Mouse (Mus musculus) embryo, embryonic 9.5 days (tissue): ENCODE measurements around the gene Rbm43.
A peak's percentile ranks its signal among the peaks of the same experiment; 100 is the strongest.
"Not testable (repeated sequence)": the region's sequence is repeated elsewhere in the genome, so short reads cannot be mapped to it uniquely, and the experiment has no call there.

Source experiments
- DNase-seq: peaks from one replicate; pipeline ENCODE4 v3.0.0-alpha.2; 2017; ENCODE audit errors: extremely low spot score

Gene Rbm43

DNA sequence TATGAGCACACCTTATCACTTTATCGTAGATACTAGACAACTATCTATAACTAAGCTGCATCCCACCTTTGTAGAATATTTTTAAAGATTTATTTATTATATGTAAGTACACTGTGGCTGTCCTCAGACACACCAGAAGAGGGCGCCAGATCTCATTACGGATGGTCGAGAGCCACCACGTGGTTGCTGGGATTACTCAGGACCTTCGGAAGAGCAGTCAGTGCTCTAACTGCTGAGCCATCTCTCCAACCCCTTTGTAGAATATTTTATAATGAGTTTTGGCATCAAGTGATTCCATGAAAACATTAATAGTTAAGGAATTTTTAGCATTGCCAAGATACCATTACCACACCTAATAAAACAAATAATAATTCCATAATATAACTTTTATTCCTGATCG is 20.4 kb downstream of the Rbm43 start:
- DNase-seq: no peak

DNA sequence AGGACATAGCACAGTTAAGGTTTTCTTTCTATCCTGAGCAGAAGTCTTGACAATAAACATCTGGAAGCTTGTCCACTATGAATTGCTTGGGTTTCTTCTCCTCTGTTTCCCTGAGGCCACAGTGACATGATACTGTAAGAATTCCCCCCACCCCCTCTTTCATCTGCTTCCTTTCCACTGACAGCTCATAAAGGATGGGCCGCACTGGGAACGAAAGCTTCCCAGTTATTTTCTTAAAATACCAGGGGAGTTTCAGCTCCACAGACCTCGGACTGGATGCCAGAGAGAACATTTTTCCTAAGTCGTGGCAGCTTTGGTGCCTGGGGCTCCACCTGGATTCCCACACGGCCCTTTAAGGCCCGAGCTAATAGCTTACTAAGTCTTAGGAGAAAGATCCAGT is 22.2 kb downstream of the Rbm43 start:
- DNase-seq: peak; percentile 35

DNA sequence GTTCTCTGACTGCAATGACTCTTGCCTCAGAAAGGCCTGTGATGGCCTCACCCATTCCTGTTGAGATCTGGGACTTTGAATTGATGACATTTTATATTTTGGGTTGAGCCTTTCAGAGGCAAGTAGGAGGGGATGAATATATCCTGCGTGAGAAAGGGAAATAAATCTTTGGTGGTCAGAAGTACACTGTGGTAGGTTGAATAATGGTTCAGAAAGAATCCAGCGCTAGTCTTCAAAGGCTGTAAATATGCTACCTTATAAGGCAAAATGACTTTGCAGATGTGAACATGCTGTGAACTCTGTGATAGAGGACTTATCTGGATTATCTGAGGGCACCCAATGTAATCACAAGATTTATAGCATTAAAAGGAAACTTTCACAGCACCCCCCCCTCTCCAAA is 23.1 kb downstream of the Rbm43 start:
- DNase-seq: no peak

- no peak for DNase-seq
Measured at GRCm38 (mm10) chr2:51907538-51908110, 27.3 kb downstream of the Rbm43 start.

DNA sequence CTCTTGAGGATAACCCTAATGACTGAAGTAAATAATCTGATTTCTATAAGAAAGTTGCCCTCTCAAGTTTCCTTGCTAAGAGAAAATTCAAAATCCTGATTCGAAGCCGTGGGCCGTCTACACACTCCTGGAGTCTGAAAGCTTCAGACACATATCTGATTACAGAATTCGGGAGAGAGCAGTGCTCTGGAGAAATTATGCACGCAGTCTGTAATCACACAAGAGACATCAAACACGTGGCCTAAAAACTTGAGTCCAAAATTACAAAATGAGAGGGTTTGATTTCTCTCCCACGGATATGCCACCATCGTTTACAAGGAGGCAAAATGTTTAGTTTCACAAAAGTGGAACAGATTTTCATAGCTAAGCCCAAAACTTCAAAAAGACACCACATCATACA is 29.3 kb downstream of the Rbm43 start:
- DNase-seq: no peak

DNA sequence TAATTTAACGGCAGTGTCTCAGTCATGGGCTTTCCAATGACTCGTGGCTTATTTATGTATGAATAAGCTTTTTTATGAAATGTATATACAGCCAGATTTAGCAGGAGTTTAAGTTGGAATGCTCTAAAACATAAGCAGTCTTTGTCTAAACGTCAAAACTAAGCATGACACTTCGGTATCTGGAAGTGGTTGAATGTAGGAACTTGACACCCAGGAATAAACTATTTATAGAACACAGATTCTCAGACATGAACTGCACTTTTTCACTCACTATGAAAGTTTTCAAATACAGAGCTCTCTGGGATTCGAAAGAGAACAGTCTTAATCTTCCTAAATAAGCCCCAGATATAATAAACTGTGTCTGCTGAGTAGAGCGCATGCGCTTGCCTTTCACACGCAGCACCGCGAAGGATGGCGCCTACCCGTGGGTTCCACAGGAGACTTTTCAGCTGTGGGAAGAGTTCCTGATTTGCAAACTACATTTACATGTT is 42.5 kb downstream of the Rbm43 start:
- DNase-seq: no peak

DNA sequence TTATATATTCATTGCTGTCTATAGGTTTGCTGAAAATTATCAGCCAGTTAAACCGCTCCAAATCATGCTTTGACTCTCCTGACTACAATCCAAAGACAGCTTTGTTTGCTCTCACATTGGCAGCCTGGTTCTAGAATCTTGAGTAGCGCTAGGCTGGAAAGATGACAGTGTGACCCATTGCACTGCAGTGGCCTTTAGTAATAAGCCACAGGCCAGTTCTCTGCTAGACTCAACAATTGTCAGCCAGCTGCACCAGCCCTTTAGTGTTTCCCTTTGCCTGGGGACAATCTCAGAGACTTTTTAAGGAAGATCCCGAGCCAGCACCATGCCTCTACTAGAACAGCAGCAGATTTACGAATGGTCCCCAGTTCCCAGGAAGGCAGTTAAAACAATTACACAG is 44.0 kb downstream of the Rbm43 start:
- DNase-seq: no peak

- DNase-seq: not testable (repeated sequence)
Measured at GRCm38 (mm10) chr2:51890139-51890538, 44.8 kb downstream of the Rbm43 start.

- no peak for DNase-seq
Measured at GRCm38 (mm10) chr2:51880143-51880542, 54.8 kb downstream of the Rbm43 start.
